Mouse (Mus musculus) kidney, adult 2 months (tissue): ENCODE data around the gene Hsf5. TPM values are rescaled to one million over a fixed set of nuclear protein-coding genes. Genes with fewer than 3 reads are reported as not detected.

Experiments
- DNase-seq: peaks from one replicate; pipeline ENCODE4 v3.0.0; 2021
- H3K27ac ChIP-seq: fragments of 200-500 bp; 2 replicates; pipeline ENCODE4 v1.5.1; 2012; ENCODE audit warnings: low read depth, low read length, control low read depth, inconsistent platforms; ENCODE audit not compliant: insufficient read depth
- H3K27me3 ChIP-seq: fragments of 200-500 bp; replicated peaks from 2 replicates; pipeline ENCODE4 v1.6.1; 2012; ENCODE audit warnings: mild to moderate bottlenecking, moderate library complexity, low read length, inconsistent platforms; ENCODE audit not compliant: control insufficient read depth, insufficient read depth
- H3K36me3 ChIP-seq: fragments of 200-500 bp; 2 replicates; pipeline ENCODE4 v1.6.1; 2012; ENCODE audit warnings: mild to moderate bottlenecking, moderate library complexity, low read length, inconsistent platforms; ENCODE audit not compliant: control insufficient read depth, insufficient read depth
- H3K4me1 ChIP-seq: fragments of 200-500 bp; 2 replicates; pipeline ENCODE4 v1.6.1; 2011; ENCODE audit warnings: low read length; ENCODE audit not compliant: control insufficient read depth, insufficient read depth
- H3K4me3 ChIP-seq: fragments of 200-500 bp; 2 replicates; pipeline ENCODE4 v1.5.1; 2011; ENCODE audit warnings: mild to moderate bottlenecking, low read depth, low read length, control low read depth; ENCODE audit not compliant: insufficient read depth
- CTCF ChIP-seq: fragments of 200-500 bp; conservative IDR thresholded peaks from 2 replicates; pipeline ENCODE4 v1.5.1; 2011; ENCODE audit warnings: low read depth, mild to moderate bottlenecking, control low read depth, low read length, moderate library complexity, mixed read lengths; ENCODE audit not compliant: insufficient read depth, insufficient read length
- POLR2A ChIP-seq: fragments of 200-500 bp; IDR thresholded peaks from one replicate; pipeline ENCODE4 v1.6.1; 2011; ENCODE audit warnings: low read depth, low read length, control low read depth
- WGBS: fragments of 180-500 bp; shearing (Covaris S2); methylation state at CpG from one replicate; pipeline ENCODE4 v1.1.7; 2018; 5-methylcytosine and 5-hydroxymethylcytosine counted together
- polyA plus RNA-seq: library from polyadenylated mRNA; depleted of rRNA; stranded (reverse); fragments of >200 nt; gene quantifications from 2 replicates; pipeline ENCODE4 v1.2.3, GENCODE M21; 2012

Gene Hsf5
- polyA plus RNA-seq, 1 experiment, result 0.05 TPM

DNA sequence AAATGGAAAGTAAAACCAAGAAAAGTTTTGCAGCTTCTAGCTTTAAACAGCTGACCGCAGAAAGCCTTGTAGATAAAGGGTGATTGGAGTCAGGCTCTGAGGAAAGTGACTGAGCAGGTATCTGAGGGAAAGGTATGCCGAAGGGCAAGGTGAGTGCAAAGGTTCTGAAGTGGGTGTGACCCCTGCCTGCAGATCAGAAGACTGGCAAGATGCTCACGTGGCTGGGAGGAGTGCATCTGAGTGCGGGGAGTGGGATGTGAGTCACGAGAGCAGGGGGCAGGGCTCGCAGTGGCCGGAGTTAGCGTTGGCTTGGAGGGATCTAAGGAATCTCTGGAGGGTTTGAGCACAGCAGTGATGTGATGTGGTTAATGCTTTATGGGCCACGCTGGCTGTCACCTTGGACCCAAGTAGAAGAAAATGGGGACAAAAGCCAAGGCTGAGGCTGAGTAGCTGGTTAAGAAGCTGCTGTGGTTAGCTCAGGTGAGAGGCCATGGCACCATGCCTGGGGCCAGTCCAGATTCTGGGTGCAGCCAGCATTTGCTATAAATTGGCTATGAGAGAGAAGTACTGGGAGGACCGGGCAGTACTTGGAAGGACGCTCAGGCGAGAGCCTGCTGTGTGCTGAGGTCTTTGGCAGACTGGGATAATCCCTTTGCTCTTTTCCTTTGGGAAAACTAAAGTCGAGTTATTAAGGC is 17.4 kb upstream of the Hsf5 start:
- H3K27ac ChIP-seq, result no peak overlapping the region
- peaks cover 3% of the 10 kb centered on the region for H3K36me3 ChIP-seq
- no peak overlapping the region for H3K4me3 ChIP-seq
- peaks cover 7% of the 10 kb centered on the region; the same call in 1 of the 2 replicates for H3K4me1 ChIP-seq
- 81% methylated on average over 13 of the region's 13 CpGs for WGBS
- peak; percentile 56 for DNase-seq
- TF ChIP-seq POLR2A (no peak), CTCF (no peak)
- no peaks in the 10 kb centered on the region for H3K27me3 ChIP-seq

DNA sequence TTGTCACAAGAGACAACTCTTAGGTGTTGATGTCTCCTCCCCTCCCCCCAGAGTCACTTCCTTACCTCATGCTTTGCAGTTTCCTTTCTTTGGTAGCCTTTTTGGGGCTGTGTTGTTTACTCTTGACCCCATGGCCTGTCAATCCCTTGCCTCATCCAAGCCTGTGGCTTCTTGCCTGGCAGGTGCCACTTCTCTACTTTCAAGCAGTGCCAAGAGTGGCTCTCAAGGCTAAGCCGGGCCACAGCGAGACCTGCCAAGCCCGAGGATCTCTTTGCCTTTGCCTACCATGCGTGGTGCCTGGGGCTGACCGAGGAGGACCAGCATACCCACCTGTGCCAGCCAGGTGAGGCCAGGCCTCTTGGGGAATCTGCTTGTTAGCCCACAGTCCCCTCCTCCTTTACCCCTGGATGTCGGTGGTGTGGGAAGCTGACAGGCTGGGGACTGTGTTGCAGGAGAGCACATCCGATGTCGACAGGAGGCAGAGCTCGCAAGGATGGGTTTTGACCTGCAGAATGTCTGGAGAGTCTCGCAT is 16.6 kb upstream of the Hsf5 start:
- peaks cover 5% of the 10 kb centered on the region; the same call in 1 of the 2 replicates for H3K4me1 ChIP-seq
- peaks cover 3% of the 10 kb centered on the region for H3K36me3 ChIP-seq
- no peak overlapping the region for H3K4me3 ChIP-seq
- H3K27ac ChIP-seq, result no peak overlapping the region
- 92% methylated on average over 10 of the region's 10 CpGs for WGBS
- TF ChIP-seq POLR2A (no peak), CTCF (no peak)
- DNase-seq, result no peak
- no peaks in the 10 kb centered on the region for H3K27me3 ChIP-seq

DNA sequence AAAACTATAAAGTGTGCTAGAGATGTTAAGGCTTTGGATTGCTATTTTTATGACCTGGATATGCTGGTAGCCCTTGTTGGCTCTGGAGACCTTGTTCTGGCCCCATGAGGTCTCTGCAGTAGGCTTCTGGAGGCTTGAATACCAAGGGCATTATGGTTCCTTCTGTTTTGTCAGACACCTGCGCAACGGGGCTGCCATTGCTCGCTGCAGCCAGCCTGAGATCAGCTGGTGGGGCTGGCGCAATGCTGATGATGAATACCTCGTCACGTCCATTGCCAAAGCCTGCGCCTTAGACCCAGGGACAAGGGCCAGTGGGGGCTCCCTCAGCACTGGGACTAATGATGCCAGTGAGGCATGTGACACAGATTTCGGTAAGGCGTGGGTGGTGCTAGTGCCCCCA is 14.7 kb upstream of the Hsf5 start:
- no peak for DNase-seq
- H3K4me1 ChIP-seq, result no peaks in the 10 kb centered on the region
- no peak overlapping the region for H3K4me3 ChIP-seq
- H3K27me3 ChIP-seq, result no peaks in the 10 kb centered on the region
- 96% methylated on average over 9 of the region's 9 CpGs for WGBS
- peaks cover 3% of the 10 kb centered on the region for H3K36me3 ChIP-seq
- TF ChIP-seq POLR2A (no peak), CTCF (no peak)
- no peak overlapping the region for H3K27ac ChIP-seq

DNA sequence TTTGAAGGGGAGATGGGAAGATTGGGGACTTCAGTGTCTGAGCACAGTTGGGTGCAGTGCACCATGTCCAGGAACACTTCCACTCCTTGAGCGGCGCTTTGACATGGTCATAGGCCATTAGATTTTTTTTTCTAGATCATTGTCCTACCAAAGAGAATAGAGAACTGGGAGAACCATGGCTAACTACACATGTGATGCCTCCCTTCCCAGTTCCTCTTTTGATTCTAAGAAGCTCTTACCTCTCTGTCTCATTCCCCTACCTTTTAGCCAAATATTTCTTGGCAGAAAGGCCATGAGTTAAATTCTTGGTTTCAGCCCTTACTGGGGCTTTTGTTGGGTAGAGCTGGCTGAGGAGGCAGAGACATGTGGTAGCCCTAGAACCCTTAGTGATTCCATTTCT is 13.4 kb upstream of the Hsf5 start:
- DNase-seq, result no peak
- WGBS, result 94% methylated on average over 2 of the region's 2 CpGs
- no peak for TF ChIP-seq POLR2A
- no peak for TF ChIP-seq CTCF
- peaks cover 4% of the 10 kb centered on the region for H3K36me3 ChIP-seq
- H3K4me1 ChIP-seq, result no peaks in the 10 kb centered on the region
- H3K27ac ChIP-seq, result no peak overlapping the region
- no peaks in the 10 kb centered on the region for H3K27me3 ChIP-seq
- H3K4me3 ChIP-seq, result no peak overlapping the region

DNA sequence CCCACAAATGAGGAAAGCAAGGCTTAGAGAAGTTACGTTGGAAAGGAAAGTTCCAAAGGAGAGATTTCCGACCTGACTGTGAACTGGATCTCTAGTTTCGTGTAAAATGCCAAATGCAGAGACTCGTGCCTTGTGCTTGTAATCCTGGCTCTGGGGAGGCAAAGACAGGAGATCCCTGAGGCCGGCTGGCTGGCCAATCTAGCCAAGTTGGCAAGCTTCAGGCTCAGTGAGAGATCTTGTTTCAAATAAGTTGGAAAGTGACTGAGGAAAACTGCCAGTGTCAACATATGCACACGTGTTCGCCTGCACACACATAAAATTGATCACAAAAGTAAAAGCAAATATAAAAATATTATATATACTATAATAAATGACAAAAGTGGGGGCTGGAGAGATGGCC is 7.7 kb upstream of the Hsf5 start:
- 86% methylated on average over 7 of the region's 7 CpGs for WGBS
- peaks cover 10% of the 10 kb centered on the region for H3K36me3 ChIP-seq

GRCm38 (mm10) chr11:87611547-87611946 is 5.4 kb upstream of the Hsf5 start:
- TF ChIP-seq CTCF, result no peak
- TF ChIP-seq POLR2A, result no peak
- Histone ChIP-seq H3K4me1 (no peaks in the 10 kb centered on the region), H3K4me3 (no peak overlapping the region), H3K36me3 (peaks cover 15% of the 10 kb centered on the region), H3K27ac (no peak overlapping the region), H3K27me3 (no peaks in the 10 kb centered on the region)
- WGBS, result 88% methylated on average over 9 of the region's 9 CpGs
- no peak for DNase-seq

More for the DNA sequence above, 7.7 kb upstream of the Hsf5 start:
- Histone ChIP-seq H3K27ac (no peak overlapping the region), H3K4me1 (no peaks in the 10 kb centered on the region), H3K27me3 (no peaks in the 10 kb centered on the region), H3K4me3 (no peak overlapping the region)
- TF ChIP-seq CTCF (no peak), POLR2A (no peak)
- no peak for DNase-seq

- H3K27ac ChIP-seq, result no peak overlapping the region
- H3K27me3 ChIP-seq, result no peaks in the 10 kb centered on the region
- WGBS, result 87% methylated on average over 7 of the region's 7 CpGs
- no peak for DNase-seq
- H3K4me3 ChIP-seq, result no peak overlapping the region
- TF ChIP-seq POLR2A, result no peak
- TF ChIP-seq CTCF, result no peak
- H3K36me3 ChIP-seq, result peaks cover 21% of the 10 kb centered on the region
- H3K4me1 ChIP-seq, result no peaks in the 10 kb centered on the region
Measured at GRCm38 (mm10) chr11:87613972-87614371, 3.0 kb upstream of the Hsf5 start.
